11 mouse cellular contexts compared by ENCODE assay signal in the genomic region with DNA sequence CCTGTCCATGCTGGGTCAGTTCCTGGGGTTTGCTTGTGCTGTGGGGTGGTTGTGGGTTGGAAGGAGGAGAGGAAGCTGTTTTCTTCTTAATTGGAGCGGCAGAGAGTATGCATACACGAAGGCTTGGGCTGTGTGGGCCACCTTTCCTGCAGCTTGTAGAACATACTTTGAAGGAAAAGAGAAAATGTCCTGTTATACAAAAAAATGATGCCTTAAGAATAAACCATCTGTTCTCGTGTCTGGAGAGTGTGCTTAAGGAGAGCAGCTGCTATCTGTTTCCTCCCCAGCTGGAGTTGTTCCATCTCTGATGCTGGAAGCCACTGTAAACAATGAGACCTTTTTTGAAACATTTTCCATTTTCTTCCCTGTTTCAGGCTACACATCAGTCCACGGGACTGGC.
DNase-seq lines count a peak whose midpoint lies in the region; ATAC-seq lines count a peak whose summit lies in the region.
"Had no signal": no experiment of that assay in that cellular context is flagged by ENCODE, and none has a peak within 500 bp of the region (broad histone marks: within the 10 kb centered on the region; RNA-seq: fewer than 3 reads in every experiment).

No protein-coding gene starts in this region.

- H3K4me1 ChIP-seq in kidney, embryonic 16.5 days (ENCODE audit: insufficient read depth, low read length) = no peaks in the 10 kb centered on the region

- H3K36me3 ChIP-seq in kidney, embryonic 16.5 days (ENCODE audit: insufficient read depth, low read length) = no peaks in the 10 kb centered on the region
- H3K36me3 ChIP-seq: G1E; limb, embryonic 12.5 days had no signal

- no peaks in the 10 kb centered on the region for H3K27me3 ChIP-seq in kidney, embryonic 16.5 days (ENCODE audit: insufficient read depth, low read length)
- H3K27me3 ChIP-seq: limb, embryonic 12.5 days had no signal

- no peak for DNase-seq in kidney, adult 8-10 months
- peak; percentile 41 for DNase-seq in heart, adult 8-10 months (ENCODE audit: low spot score)
- DNase-seq in kidney, postnatal 14 days = peak; percentile 38
- DNase-seq in right cerebral cortex, postnatal 14 days = peak; percentile 8
- no peak for DNase-seq in adrenal gland, adult 2 months
- no peak for DNase-seq in gastrocnemius, postnatal 25 days
- DNase-seq: cerebellum, adult 11 months; thymus, postnatal 4 days had no signal

- WGBS in kidney, embryonic 16.5 days = 71% methylated on average over 4 of the region's 4 CpGs

- H3K4me2 ChIP-seq in kidney, embryonic 16.5 days (replicated peaks; ENCODE audit: low read depth, low read length) = no peak overlapping the region
- H3K4me2 ChIP-seq: limb, embryonic 12.5 days had no signal

- peak overlapping the region; percentile 71 for H3K27ac ChIP-seq in kidney, embryonic 16.5 days (ENCODE audit: low read length)
- H3K27ac ChIP-seq: limb, embryonic 12.5 days had no signal

- H3K9ac ChIP-seq in kidney, embryonic 16.5 days (replicated peaks; ENCODE audit: low read length) = no peak overlapping the region
- H3K9ac ChIP-seq: limb, embryonic 12.5 days had no signal

- no peaks in the 10 kb centered on the region for H3K9me3 ChIP-seq in kidney, embryonic 16.5 days (ENCODE audit: low read length)
- H3K9me3 ChIP-seq: G1E; limb, embryonic 12.5 days had no signal

- no peak overlapping the region for H3K4me3 ChIP-seq in kidney, embryonic 16.5 days (ENCODE audit: low read length)
- H3K4me3 ChIP-seq: limb, embryonic 12.5 days had no signal

- ATAC-seq in kidney, embryonic 16.5 days (ENCODE audit: low FRiP score, low TSS enrichment) = peak; percentile 51; the same call in 1 of the 2 replicates

Comparison
In these comparisons a context has a peak if more than half of its experiments do, and no peak if none do; other contexts are left out.
1. DNase-seq: peak in heart, adult 8-10 months (single experiment), kidney, postnatal 14 days (single experiment) and right cerebral cortex, postnatal 14 days (single experiment); none in kidney, adult 8-10 months (0 of 2), adrenal gland, adult 2 months (single experiment) and gastrocnemius, postnatal 25 days (single experiment).